9 mouse cellular contexts compared by ENCODE assay signal in genomic region chr10:79824413-79824812, GRCm38 (mm10). TPM values are rescaled to one million over a fixed set of nuclear protein-coding genes. Genes with fewer than 3 reads are reported as not detected.
DNase-seq lines count a peak whose midpoint lies in the region; ATAC-seq and TF ChIP-seq lines count a peak whose summit lies in the region.
"Had no signal": no experiment of that assay in that cellular context is flagged by ENCODE, and none has a peak within 500 bp of the region (broad histone marks: within the 10 kb centered on the region; RNA-seq: fewer than 3 reads in every experiment).

No protein-coding gene starts in this region.

- no peak overlapping the region for H3K4me2 ChIP-seq in hindbrain, embryonic 11.5 days (replicated peaks; ENCODE audit: low read depth, low read length)

- intact Hi-C loops in heart, postnatal 10 days (cut with DNase I) = no loop called here

- ATAC-seq in hindbrain, embryonic 11.5 days (ENCODE audit: low FRiP score) = no peak

- peak overlapping the region; percentile 8; the same call in 1 of the 2 replicates for H3K27ac ChIP-seq in hindbrain, embryonic 10.5 days
- H3K27ac ChIP-seq in hindbrain, embryonic 11.5 days (ENCODE audit: low read depth, low read length) = no peak overlapping the region
- H3K27ac ChIP-seq in cerebellum, adult 2 months (ENCODE audit: insufficient read depth, low read length) = no peak overlapping the region

- no peak for TF ChIP-seq CTCF in cerebellum, adult 2 months (IDR thresholded peaks at IDR 0.05; ENCODE audit: borderline replicate concordance, insufficient read depth, low read depth, low read length)

- TF ChIP-seq POLR2A in cerebellum, adult 2 months (IDR thresholded peaks at IDR 0.05; ENCODE audit: borderline replicate concordance, insufficient read depth, low read length) = no peak

- peaks cover 16% of the 10 kb centered on the region for H3K36me3 ChIP-seq in hindbrain, embryonic 10.5 days
- H3K36me3 ChIP-seq in hindbrain, embryonic 11.5 days (ENCODE audit: control insufficient read depth, insufficient read depth, low read length) = peaks cover 4% of the 10 kb centered on the region

- H3K4me1 ChIP-seq in hindbrain, embryonic 10.5 days (replicated peaks) = peaks cover 33% of the 10 kb centered on the region
- H3K4me1 ChIP-seq in hindbrain, embryonic 11.5 days (replicated peaks; ENCODE audit: control insufficient read depth, insufficient read depth, low read length) = peaks cover 4% of the 10 kb centered on the region; the same call in 1 of the 2 replicates
- no peaks in the 10 kb centered on the region for H3K4me1 ChIP-seq in cerebellum, adult 2 months (ENCODE audit: control insufficient read depth, insufficient read depth, low read length)

- no peak overlapping the region for H3K9ac ChIP-seq in hindbrain, embryonic 11.5 days (ENCODE audit: low read depth, low read length)

- 0 out of 2 replicates have a peak, but pooled peaks cover 5% of the 10 kb centered on the region for H3K9me3 ChIP-seq in hindbrain, embryonic 10.5 days
- H3K9me3 ChIP-seq in hindbrain, embryonic 11.5 days (ENCODE audit: control insufficient read depth, low read length) = no peaks in the 10 kb centered on the region

- no peak for DNase-seq in hindbrain, embryonic 10.5 days (ENCODE audit: low spot score)
- no peak for DNase-seq in hindbrain, embryonic 11.5 days (ENCODE audit: low spot score)
- peak; percentile 78 for DNase-seq in NIH3T3 (ENCODE audit: low read depth)
- peak; percentile 40 to 54 for DNase-seq in heart, postnatal 10 days
- DNase-seq in lung, postnatal 36 days = peak; percentile 73
- no peak for DNase-seq in cerebellum, adult 2 months
- no peak for DNase-seq in layer of hippocampus, adult 11-12 months (ENCODE audit: low spot score)
- no peak for DNase-seq in cerebellum, postnatal 36 days

- WGBS in hindbrain, embryonic 10.5 days = 76% methylated on average over 6 of the region's 6 CpGs
- WGBS in hindbrain, embryonic 11.5 days = 78% methylated on average over 6 of the region's 6 CpGs
- WGBS in cerebellum, adult 2 months = 51% methylated on average over 6 of the region's 6 CpGs

- H3K4me3 ChIP-seq in hindbrain, embryonic 10.5 days = no peak overlapping the region
- H3K4me3 ChIP-seq in hindbrain, embryonic 11.5 days (ENCODE audit: low read depth, low read length) = no peak overlapping the region
- no peak overlapping the region for H3K4me3 ChIP-seq in cerebellum, adult 2 months (replicated peaks; ENCODE audit: insufficient read depth, low read depth, low read length)
- H3K4me3 ChIP-seq: erythroblast, embryonic 14.5 days had no signal

- no peaks in the 10 kb centered on the region for H3K27me3 ChIP-seq in hindbrain, embryonic 10.5 days (ENCODE audit: insufficient read depth, poor library complexity, severe bottlenecking)
- H3K27me3 ChIP-seq in hindbrain, embryonic 11.5 days (ENCODE audit: control insufficient read depth, insufficient read depth, low read length) = no peaks in the 10 kb centered on the region
- no peaks in the 10 kb centered on the region for H3K27me3 ChIP-seq in cerebellum, adult 2 months (ENCODE audit: control insufficient read depth, insufficient read depth, low read length)

RNA-seq across cellular contexts. Expression of gene Misp, which starts 3.6 kb away (rescaled TPM):
- 1.0 and 2.4 TPM in 2 replicates for polyA plus RNA-seq in hindbrain, embryonic 10.5 days (2016; fragmentation: Nextera tagmentation; extraction: Ambion mirVana)
- polyA plus RNA-seq in hindbrain, embryonic 11.5 days (2014; fragmentation: Nextera tagmentation; extraction: Ambion mirVana) = 0.59 and 0.69 TPM in 2 replicates
- total RNA-seq in heart, postnatal 10 days (2021) = under 1 TPM; 0.22 to 0.30 TPM
- 0.29 and 0.41 TPM in 2 replicates for polyA plus RNA-seq in cerebellum, adult 2 months (2012; rRNA removed)
- polyA plus RNA-seq: erythroblast, embryonic 14.5 days had no signal

RNA-seq across cellular contexts. Expression of gene Ptbp1, which starts 29.8 kb away (rescaled TPM):
- polyA plus RNA-seq in hindbrain, embryonic 10.5 days (2016; fragmentation: Nextera tagmentation; extraction: Ambion mirVana) = 288 and 338 TPM in 2 replicates
- polyA plus RNA-seq in hindbrain, embryonic 11.5 days (2014; fragmentation: Nextera tagmentation; extraction: Ambion mirVana) = 141 and 152 TPM in 2 replicates
- 100 to 1,000 TPM; 144 to 145 TPM for total RNA-seq in heart, postnatal 10 days (2021)
- 64.2 and 68.6 TPM in 2 replicates for polyA plus RNA-seq in cerebellum, adult 2 months (2012; rRNA removed)

RNA-seq across cellular contexts. Expression of gene Palm, which starts 31.0 kb away (rescaled TPM):
- 142 and 175 TPM in 2 replicates for polyA plus RNA-seq in hindbrain, embryonic 10.5 days (2016; fragmentation: Nextera tagmentation; extraction: Ambion mirVana)
- polyA plus RNA-seq in hindbrain, embryonic 11.5 days (2014; fragmentation: Nextera tagmentation; extraction: Ambion mirVana) = 129 and 132 TPM in 2 replicates
- total RNA-seq in heart, postnatal 10 days (2021) = 100 to 1,000 TPM in 1 of 2 experiments, 10 to 100 TPM in 1; 90.8 to 103 TPM
- polyA plus RNA-seq in cerebellum, adult 2 months (2012; rRNA removed) = 140 and 143 TPM in 2 replicates

RNA-seq across cellular contexts. Expression of gene Prss57, which starts 33.7 kb away (rescaled TPM):
- polyA plus RNA-seq in hindbrain, embryonic 10.5 days (2016; fragmentation: Nextera tagmentation; extraction: Ambion mirVana) = 0.10 TPM in 1 of 2 replicates, not detected in the other
- polyA plus RNA-seq in hindbrain, embryonic 11.5 days (2014; fragmentation: Nextera tagmentation; extraction: Ambion mirVana) = 0.13 TPM in 1 of 2 replicates, not detected in the other
- total RNA-seq in heart, postnatal 10 days (2021) = not detected
- polyA plus RNA-seq in cerebellum, adult 2 months (2012; rRNA removed) = 0.16 and 0.19 TPM in 2 replicates

RNA-seq across cellular contexts. Expression of gene Fstl3, which starts 47.3 kb away (rescaled TPM):
- 1.7 and 1.8 TPM in 2 replicates for polyA plus RNA-seq in hindbrain, embryonic 10.5 days (2016; fragmentation: Nextera tagmentation; extraction: Ambion mirVana)
- polyA plus RNA-seq in hindbrain, embryonic 11.5 days (2014; fragmentation: Nextera tagmentation; extraction: Ambion mirVana) = 1.5 TPM in 2 replicates
- total RNA-seq in heart, postnatal 10 days (2021) = 1 to 10 TPM; 5.8 to 7.4 TPM
- 2.2 and 2.5 TPM in 2 replicates for polyA plus RNA-seq in cerebellum, adult 2 months (2012; rRNA removed)

Comparison
In these comparisons a context has a peak if more than half of its experiments do, and no peak if none do; other contexts are left out.
1. DNase-seq: peak in NIH3T3 (single experiment), heart, postnatal 10 days (2 of 2) and lung, postnatal 36 days (single experiment); none in hindbrain, embryonic 10.5 days (single experiment), hindbrain, embryonic 11.5 days (single experiment), cerebellum, adult 2 months (0 of 2), layer of hippocampus, adult 11-12 months (single experiment) and cerebellum, postnatal 36 days (0 of 2).